Mouse (Mus musculus) heart, adult 2 months (tissue): ENCODE data around the gene Inafm1.
"Not testable (repeated sequence)": the region's sequence is repeated elsewhere in the genome, so short reads cannot be mapped to it uniquely, and the experiment has no call there.

Experiments used
- CTCF ChIP-seq: fragments of 200-600 bp; IDR thresholded peaks from 2 replicates; pipeline ENCODE4 v1.8.1; 2022; ENCODE audit warnings: antibody characterized with exemption, mild to moderate bottlenecking, moderate library complexity
- EP300 ChIP-seq: fragments of 200-500 bp; IDR thresholded peaks from 2 replicates; pipeline ENCODE4 v1.6.1; 2011; ENCODE audit warnings: low read depth, low read length, control low read depth; ENCODE audit not compliant: insufficient read depth
- POLR2A ChIP-seq: fragments of 200-500 bp; IDR thresholded peaks from 2 replicates; pipeline ENCODE4 v1.6.1; 2011; ENCODE audit warnings: mild to moderate bottlenecking, low read depth, low read length, control low read depth; ENCODE audit not compliant: insufficient read depth

DNA sequence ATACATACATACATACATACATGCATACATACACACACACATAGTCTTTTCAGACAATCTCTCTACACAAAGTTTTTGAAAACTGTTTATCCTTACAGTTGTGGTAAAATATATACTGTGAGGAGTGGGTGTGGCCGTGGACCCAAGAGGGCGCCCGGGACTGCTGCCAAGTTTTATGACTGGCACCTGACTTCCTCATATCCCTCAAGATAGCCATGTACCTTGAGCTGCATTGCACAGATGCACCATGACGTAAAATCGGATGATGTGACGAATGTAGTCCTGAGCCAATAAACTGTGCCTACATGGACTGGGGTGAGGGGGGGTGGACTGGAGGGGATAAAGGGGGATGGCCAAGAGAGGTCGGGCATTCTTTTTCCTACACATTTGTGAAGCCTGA lies 6.8 kb downstream of the Inafm1 start:
- not testable (repeated sequence) for TF ChIP-seq EP300, POLR2A, CTCF
